Mouse (Mus musculus): Measurements from ENCODE around the gene Col23a1. TPM values are rescaled to one million over a fixed set of nuclear protein-coding genes. Genes with fewer than 3 reads are reported as not detected.

The Col23a1 gene
- polyA plus RNA-seq, 1 experiment from 2014 or later, result 21.6 TPM

- H3K36me3 ChIP-seq (ENCODE audit: control insufficient read depth, insufficient read depth, low read length), result no peaks in the 10 kb centered on the region
- WGBS, result 86% methylated on average over 11 of the region's 11 CpGs
- no peak overlapping the region for H3K4me2 ChIP-seq (replicated peaks; ENCODE audit: low read depth, low read length)
- ATAC-seq (ENCODE audit: insufficient number of reproducible peaks, insufficient read depth, low FRiP score, low read depth), result no peak
- no peak overlapping the region for H3K27ac ChIP-seq (ENCODE audit: low read length)
- H3K4me1 ChIP-seq (ENCODE audit: control insufficient read depth, insufficient read depth, low read length), result no peaks in the 10 kb centered on the region
- H3K27me3 ChIP-seq (ENCODE audit: control insufficient read depth, insufficient read depth, low read length), result no peaks in the 10 kb centered on the region
- no peaks in the 10 kb centered on the region for H3K9me3 ChIP-seq (ENCODE audit: control insufficient read depth, low read depth, low read length)
- H3K9ac ChIP-seq (replicated peaks; ENCODE audit: low read depth, low read length), result no peak overlapping the region
- H3K4me3 ChIP-seq (ENCODE audit: low read depth, low read length), result no peak overlapping the region
Observed at GRCm38 (mm10) chr11:51400356-51400755, 110.6 kb downstream of the Col23a1 start.

DNA sequence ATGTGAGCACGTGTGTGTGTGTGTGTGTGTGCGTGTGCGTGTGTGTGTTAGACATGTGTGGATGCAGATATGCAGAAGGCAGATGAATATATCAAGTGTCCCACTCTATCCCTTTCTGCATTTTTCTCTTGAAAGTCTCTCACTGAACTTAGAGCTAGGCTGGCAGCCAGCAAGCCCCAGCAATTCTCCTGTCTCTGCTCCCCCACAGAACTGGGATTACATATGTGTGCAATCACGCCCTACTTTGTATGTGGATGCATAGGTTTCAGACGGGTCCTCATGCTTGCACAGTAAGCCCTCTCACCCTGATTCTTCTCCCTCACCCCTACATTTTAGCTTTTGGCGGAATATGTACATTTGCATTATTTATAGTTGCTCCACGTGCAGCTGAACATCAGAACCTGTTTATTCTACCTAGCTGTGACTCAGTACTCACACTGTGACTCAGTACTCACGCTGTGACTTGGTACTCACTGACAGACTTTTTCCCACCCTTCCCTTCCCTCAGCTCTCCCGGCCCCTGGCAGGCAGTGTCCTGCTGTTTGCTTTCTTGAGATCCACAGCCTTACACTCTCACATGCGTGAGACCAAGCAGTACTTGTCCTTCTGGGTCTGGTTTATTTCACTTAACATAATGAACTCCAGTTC, 111.9 kb downstream of the Col23a1 start:
- WGBS, result 62% methylated on average over 10 of the region's 10 CpGs
- Histone ChIP-seq H3K9me3 (ENCODE audit: control insufficient read depth, low read depth, low read length) (no peaks in the 10 kb centered on the region), H3K4me3 (ENCODE audit: low read depth, low read length) (no peak overlapping the region), H3K4me2 (replicated peaks; ENCODE audit: low read depth, low read length) (no peak overlapping the region), H3K9ac (replicated peaks; ENCODE audit: low read depth, low read length) (no peak overlapping the region), H3K27ac (ENCODE audit: low read length) (no peak overlapping the region; the same call in 1 of the 2 replicates), H3K27me3 (ENCODE audit: control insufficient read depth, insufficient read depth, low read length) (no peaks in the 10 kb centered on the region), H3K4me1 (ENCODE audit: control insufficient read depth, insufficient read depth, low read length) (no peaks in the 10 kb centered on the region), H3K36me3 (ENCODE audit: control insufficient read depth, insufficient read depth, low read length) (no peaks in the 10 kb centered on the region)
- ATAC-seq (ENCODE audit: insufficient number of reproducible peaks, insufficient read depth, low FRiP score, low read depth), result no peak

DNA sequence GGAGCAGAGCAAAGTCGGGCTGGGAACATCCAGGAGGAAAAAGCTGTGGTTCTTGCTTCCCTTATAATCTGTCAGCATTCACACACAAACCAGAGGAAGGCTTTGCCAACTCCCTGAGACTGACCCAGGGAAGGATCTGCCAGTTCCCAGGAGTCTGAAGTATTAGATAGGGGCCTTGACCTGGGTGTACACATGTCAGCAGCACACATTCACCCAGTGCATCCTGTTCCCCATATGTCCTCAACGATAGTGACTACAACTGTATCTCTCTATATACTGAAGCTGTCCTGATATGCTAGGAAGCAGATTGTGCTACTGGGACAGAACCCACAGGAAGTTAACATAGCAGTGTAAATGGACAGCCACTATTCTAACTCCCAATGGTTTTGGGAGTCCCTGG, 114.2 kb downstream of the Col23a1 start:
- H3K27ac ChIP-seq (ENCODE audit: low read length), result no peak overlapping the region
- ATAC-seq (ENCODE audit: insufficient number of reproducible peaks, insufficient read depth, low FRiP score, low read depth), result peak; percentile 55; the same call in 1 of the 2 replicates
- no peaks in the 10 kb centered on the region for H3K36me3 ChIP-seq (ENCODE audit: control insufficient read depth, insufficient read depth, low read length)
- no peak overlapping the region for H3K9ac ChIP-seq (replicated peaks; ENCODE audit: low read depth, low read length)
- H3K4me3 ChIP-seq (ENCODE audit: low read depth, low read length), result no peak overlapping the region
- WGBS, result 74% methylated on average over 2 of the region's 2 CpGs
- no peaks in the 10 kb centered on the region for H3K9me3 ChIP-seq (ENCODE audit: control insufficient read depth, low read depth, low read length)
- no peaks in the 10 kb centered on the region for H3K27me3 ChIP-seq (ENCODE audit: control insufficient read depth, insufficient read depth, low read length)
- no peak overlapping the region for H3K4me2 ChIP-seq (replicated peaks; ENCODE audit: low read depth, low read length)
- no peaks in the 10 kb centered on the region for H3K4me1 ChIP-seq (ENCODE audit: control insufficient read depth, insufficient read depth, low read length)

DNA sequence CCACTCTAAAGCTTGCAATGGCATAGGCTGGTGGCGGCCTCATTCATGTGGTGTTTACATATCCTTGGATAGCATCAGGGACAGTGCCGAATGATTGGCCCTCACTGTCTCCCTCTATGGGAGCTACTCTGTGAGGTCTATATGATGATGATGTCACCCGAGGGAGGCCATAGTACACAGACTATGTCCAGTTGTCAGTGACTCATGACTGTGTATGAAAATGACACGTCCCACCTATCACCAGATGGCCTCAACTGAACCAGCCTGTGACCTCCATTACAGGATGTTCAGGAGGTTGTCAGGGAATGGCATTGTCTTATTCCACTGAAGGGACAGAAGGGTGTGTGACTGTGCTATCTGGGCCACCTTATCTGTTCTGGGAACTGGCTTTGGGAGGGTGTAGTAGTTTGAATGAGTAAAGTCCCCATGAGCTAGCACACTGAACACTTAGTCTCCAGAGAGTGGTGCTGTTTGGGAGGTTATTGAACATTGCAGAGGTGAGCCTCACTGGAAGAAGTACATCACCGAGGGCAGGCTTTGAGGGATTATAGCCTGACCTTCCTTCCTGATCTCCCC, 115.2 kb downstream of the Col23a1 start:
- H3K4me1 ChIP-seq (ENCODE audit: control insufficient read depth, insufficient read depth, low read length), result no peaks in the 10 kb centered on the region
- peak; percentile 35; the same call in 1 of the 2 replicates for ATAC-seq (ENCODE audit: insufficient number of reproducible peaks, insufficient read depth, low FRiP score, low read depth)
- H3K27ac ChIP-seq (ENCODE audit: low read length), result no peak overlapping the region
- no peak overlapping the region for H3K9ac ChIP-seq (replicated peaks; ENCODE audit: low read depth, low read length)
- H3K4me2 ChIP-seq (replicated peaks; ENCODE audit: low read depth, low read length), result no peak overlapping the region
- no peaks in the 10 kb centered on the region for H3K9me3 ChIP-seq (ENCODE audit: control insufficient read depth, low read depth, low read length)
- H3K27me3 ChIP-seq (ENCODE audit: control insufficient read depth, insufficient read depth, low read length), result no peaks in the 10 kb centered on the region
- 79% methylated on average over 5 of the region's 5 CpGs for WGBS
- no peaks in the 10 kb centered on the region for H3K36me3 ChIP-seq (ENCODE audit: control insufficient read depth, insufficient read depth, low read length)
- H3K4me3 ChIP-seq (ENCODE audit: low read depth, low read length), result no peak overlapping the region

DNA sequence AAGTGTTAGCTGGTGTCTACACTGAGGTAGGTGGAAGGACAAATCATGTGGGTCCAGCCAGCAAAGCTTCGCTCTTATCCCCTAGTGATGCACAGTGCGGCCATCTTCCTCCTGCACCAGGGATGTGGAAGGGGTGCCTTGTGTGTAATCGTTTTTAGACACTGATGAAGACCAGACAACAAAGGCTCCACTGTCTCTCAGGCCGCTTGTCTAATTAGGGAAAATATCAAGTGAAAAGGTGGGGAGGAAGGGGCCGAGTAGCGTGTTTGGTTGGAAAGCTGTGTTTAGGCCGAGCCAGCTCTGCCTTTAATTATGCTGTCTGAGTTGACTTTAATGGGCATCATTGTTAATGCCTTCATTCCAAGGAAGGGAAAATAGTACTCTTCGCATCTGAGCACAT, 116.8 kb downstream of the Col23a1 start:
- Histone ChIP-seq H3K9ac (replicated peaks; ENCODE audit: low read depth, low read length) (no peak overlapping the region), H3K4me1 (ENCODE audit: control insufficient read depth, insufficient read depth, low read length) (no peaks in the 10 kb centered on the region), H3K4me2 (replicated peaks; ENCODE audit: low read depth, low read length) (no peak overlapping the region), H3K36me3 (ENCODE audit: control insufficient read depth, insufficient read depth, low read length) (no peaks in the 10 kb centered on the region), H3K27ac (ENCODE audit: low read length) (no peak overlapping the region), H3K4me3 (ENCODE audit: low read depth, low read length) (no peak overlapping the region), H3K27me3 (ENCODE audit: control insufficient read depth, insufficient read depth, low read length) (no peaks in the 10 kb centered on the region), H3K9me3 (ENCODE audit: control insufficient read depth, low read depth, low read length) (no peaks in the 10 kb centered on the region)
- ATAC-seq (ENCODE audit: insufficient number of reproducible peaks, insufficient read depth, low FRiP score, low read depth), result no peak
- 75% methylated on average over 8 of the region's 8 CpGs for WGBS

DNA sequence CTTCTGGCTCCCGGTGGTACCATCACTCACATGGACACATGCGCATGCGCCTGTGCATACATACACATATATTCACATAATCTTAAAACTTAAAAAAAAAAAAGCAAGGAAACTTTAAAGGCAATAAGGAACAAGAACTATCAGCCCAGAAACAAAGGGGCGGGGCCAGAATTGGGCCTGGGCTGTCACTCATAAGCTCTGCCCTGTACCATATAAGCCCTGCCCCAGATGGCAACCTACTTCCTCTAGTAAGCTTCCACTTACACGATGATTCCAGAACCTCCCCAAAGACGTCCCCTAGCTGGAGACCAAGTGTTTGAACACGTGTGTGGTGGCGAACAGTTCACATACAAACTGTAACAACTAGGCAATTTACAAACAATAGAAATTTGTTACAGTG, 117.6 kb downstream of the Col23a1 start:
- Histone ChIP-seq H3K9me3 (ENCODE audit: control insufficient read depth, low read depth, low read length) (no peaks in the 10 kb centered on the region), H3K36me3 (ENCODE audit: control insufficient read depth, insufficient read depth, low read length) (no peaks in the 10 kb centered on the region), H3K9ac (replicated peaks; ENCODE audit: low read depth, low read length) (no peak overlapping the region), H3K4me3 (ENCODE audit: low read depth, low read length) (no peak overlapping the region), H3K27ac (ENCODE audit: low read length) (no peak overlapping the region), H3K4me2 (replicated peaks; ENCODE audit: low read depth, low read length) (no peak overlapping the region), H3K27me3 (ENCODE audit: control insufficient read depth, insufficient read depth, low read length) (no peaks in the 10 kb centered on the region), H3K4me1 (ENCODE audit: control insufficient read depth, insufficient read depth, low read length) (no peaks in the 10 kb centered on the region)
- ATAC-seq (ENCODE audit: insufficient number of reproducible peaks, insufficient read depth, low FRiP score, low read depth), result no peak
- WGBS, result 86% methylated on average over 8 of the region's 8 CpGs

GRCm38 (mm10) chr11:51410771-51411170, 121.1 kb downstream of the Col23a1 start:
- Histone ChIP-seq H3K27ac (ENCODE audit: low read length) (no peak overlapping the region), H3K9me3 (ENCODE audit: control insufficient read depth, low read depth, low read length) (no peaks in the 10 kb centered on the region), H3K9ac (replicated peaks; ENCODE audit: low read depth, low read length) (no peak overlapping the region), H3K4me1 (ENCODE audit: control insufficient read depth, insufficient read depth, low read length) (0 out of 2 replicates have a peak, but pooled peaks cover 3% of the 10 kb centered on the region), H3K4me3 (ENCODE audit: low read depth, low read length) (no peak overlapping the region), H3K27me3 (ENCODE audit: control insufficient read depth, insufficient read depth, low read length) (no peaks in the 10 kb centered on the region), H3K36me3 (ENCODE audit: control insufficient read depth, insufficient read depth, low read length) (no peaks in the 10 kb centered on the region), H3K4me2 (replicated peaks; ENCODE audit: low read depth, low read length) (no peak overlapping the region)
- 64% methylated on average over 12 of the region's 12 CpGs for WGBS
- ATAC-seq (ENCODE audit: insufficient number of reproducible peaks, insufficient read depth, low FRiP score, low read depth), result no peak

DNA sequence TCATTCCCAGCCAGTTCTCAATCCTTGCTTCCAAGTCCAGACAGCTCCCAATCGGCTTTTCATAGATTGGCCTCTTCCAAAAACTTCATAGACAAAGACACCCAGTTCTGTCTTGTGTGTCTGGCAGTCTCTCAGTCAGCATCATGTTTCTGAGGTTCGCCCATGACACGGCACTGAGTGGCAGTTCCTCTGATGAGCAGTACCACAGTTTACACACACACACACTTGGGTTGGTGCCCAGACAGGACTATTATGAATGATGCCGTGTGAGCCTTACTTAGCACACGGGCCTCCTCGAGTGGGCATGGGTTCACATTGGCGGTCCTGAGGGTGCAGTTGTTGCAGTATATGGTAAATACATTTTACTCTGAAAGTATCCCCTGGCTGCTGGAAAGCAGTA, 124.8 kb downstream of the Col23a1 start:
- H3K9ac ChIP-seq (replicated peaks; ENCODE audit: low read depth, low read length), result no peak overlapping the region
- WGBS, result 71% methylated on average over 7 of the region's 7 CpGs
- ATAC-seq (ENCODE audit: insufficient number of reproducible peaks, insufficient read depth, low FRiP score, low read depth), result no peak

More for the DNA sequence above, 124.8 kb downstream of the Col23a1 start:
- Histone ChIP-seq H3K27me3 (ENCODE audit: control insufficient read depth, insufficient read depth, low read length) (no peaks in the 10 kb centered on the region), H3K4me2 (replicated peaks; ENCODE audit: low read depth, low read length) (no peak overlapping the region), H3K36me3 (ENCODE audit: control insufficient read depth, insufficient read depth, low read length) (no peaks in the 10 kb centered on the region), H3K4me1 (ENCODE audit: control insufficient read depth, insufficient read depth, low read length) (0 out of 2 replicates have a peak, but pooled peaks cover 11% of the 10 kb centered on the region), H3K9me3 (ENCODE audit: control insufficient read depth, low read depth, low read length) (no peaks in the 10 kb centered on the region), H3K27ac (ENCODE audit: low read length) (no peak overlapping the region), H3K4me3 (ENCODE audit: low read depth, low read length) (no peak overlapping the region)

Data from stomach, embryonic 14.5 days (tissue).